Mouse (Mus musculus): ENCODE measurements around the gene Scamp4. TPM values are rescaled to one million over a fixed set of nuclear protein-coding genes. Genes with fewer than 3 reads are reported as not detected.

The Scamp4 gene
- total RNA-seq, 4 experiments from 2014 or later, result 38.8 to 46.5 (median 43.1) TPM

- peak in 1 of 2 experiments; percentile 61 for DNase-seq (ENCODE audit: low spot score in 2 of 2)
Measured at GRCm38 (mm10) chr10:80650392-80650791, 47.7 kb downstream of the Scamp4 start.

GRCm38 (mm10) chr10:80653156-80653720, 50.6 kb downstream of the Scamp4 start:
- DNase-seq (ENCODE audit: low spot score in 2 of 2), result no peak

DNA sequence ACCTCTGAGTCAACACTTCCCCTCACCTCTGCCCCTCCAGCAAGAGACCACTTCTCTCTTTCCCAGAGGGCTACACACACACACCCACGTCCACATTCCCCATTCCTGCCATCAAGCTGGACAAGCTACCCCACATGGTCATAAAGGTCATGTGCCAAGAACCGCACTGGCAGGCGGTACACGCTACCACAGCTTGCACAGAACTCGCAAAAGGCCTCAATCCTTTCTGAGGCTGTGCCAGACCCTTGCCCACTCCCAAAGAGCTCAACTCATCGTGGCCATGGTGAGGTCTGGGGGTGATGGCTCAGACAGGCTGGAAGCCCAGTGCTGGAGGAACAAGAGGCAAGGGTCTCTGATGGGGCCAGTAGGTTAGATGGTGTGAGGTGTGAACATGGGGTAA, 52.2 kb downstream of the Scamp4 start:
- no peak for DNase-seq (ENCODE audit: low spot score in 2 of 2)

GRCm38 (mm10) chr10:80655406-80656129, 52.9 kb downstream of the Scamp4 start:
- DNase-seq (ENCODE audit: low spot score in 2 of 2), result no peak

GRCm38 (mm10) chr10:80656130-80656862, 53.6 kb downstream of the Scamp4 start:
- DNase-seq (ENCODE audit: low spot score in 2 of 2), result peak; percentile 76 to 95

- DNase-seq (ENCODE audit: low spot score in 2 of 2), result peak in 1 of 2 experiments; percentile 44
Measured at GRCm38 (mm10) chr10:80656863-80657623, 54.4 kb downstream of the Scamp4 start, which contains the start of gene Btbd2. Btbd2 (minus strand) TSS chr10:80657071.

GRCm38 (mm10) chr10:80658194-80658840, 55.6 kb downstream of the Scamp4 start:
- DNase-seq (ENCODE audit: low spot score in 2 of 2), result no peak

DNA sequence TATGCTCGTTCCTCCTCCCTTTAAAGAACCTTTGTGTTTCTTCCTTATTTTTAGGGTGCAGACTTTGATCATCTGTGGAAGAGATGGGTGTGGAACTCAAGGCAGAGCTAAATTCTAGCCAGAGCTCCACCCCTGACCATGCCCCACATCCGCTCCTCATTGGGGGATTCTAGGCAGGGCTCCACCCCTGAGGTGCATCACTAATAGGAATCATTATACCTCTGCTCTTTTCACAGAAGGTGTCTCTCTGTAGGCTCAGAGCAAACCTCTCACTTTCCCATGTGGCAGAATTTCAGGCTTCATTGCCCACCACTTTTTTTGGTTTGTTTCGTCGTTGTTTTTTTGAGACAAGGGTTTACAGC, 56.1 kb downstream of the Scamp4 start:
- DNase-seq (ENCODE audit: low spot score in 2 of 2), result no peak

GRCm38 (mm10) chr10:80659213-80659612, 56.5 kb downstream of the Scamp4 start:
- peak in 1 of 2 experiments; percentile 56 for DNase-seq (ENCODE audit: low spot score in 2 of 2)

DNA sequence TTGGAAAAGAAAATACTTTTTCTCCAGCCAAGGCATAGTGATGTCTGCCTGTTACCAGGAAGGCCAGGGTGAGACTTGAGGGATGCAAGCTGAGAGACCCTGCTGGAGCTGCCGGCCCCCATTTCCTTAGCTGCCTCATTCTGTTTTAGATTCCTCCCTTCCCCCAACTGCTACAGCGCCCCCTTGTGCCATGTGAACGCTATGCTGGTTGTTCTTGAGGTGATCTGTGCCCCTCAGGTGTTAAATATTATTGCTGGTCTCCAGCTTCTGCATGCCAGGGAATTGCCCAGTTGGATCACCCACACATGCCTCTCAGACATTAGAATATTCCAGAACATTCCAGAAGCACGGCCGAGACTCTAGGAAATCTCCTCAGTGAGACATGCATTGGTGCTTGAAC, 58.5 kb downstream of the Scamp4 start:
- no peak for DNase-seq (ENCODE audit: low spot score in 2 of 2)

DNA sequence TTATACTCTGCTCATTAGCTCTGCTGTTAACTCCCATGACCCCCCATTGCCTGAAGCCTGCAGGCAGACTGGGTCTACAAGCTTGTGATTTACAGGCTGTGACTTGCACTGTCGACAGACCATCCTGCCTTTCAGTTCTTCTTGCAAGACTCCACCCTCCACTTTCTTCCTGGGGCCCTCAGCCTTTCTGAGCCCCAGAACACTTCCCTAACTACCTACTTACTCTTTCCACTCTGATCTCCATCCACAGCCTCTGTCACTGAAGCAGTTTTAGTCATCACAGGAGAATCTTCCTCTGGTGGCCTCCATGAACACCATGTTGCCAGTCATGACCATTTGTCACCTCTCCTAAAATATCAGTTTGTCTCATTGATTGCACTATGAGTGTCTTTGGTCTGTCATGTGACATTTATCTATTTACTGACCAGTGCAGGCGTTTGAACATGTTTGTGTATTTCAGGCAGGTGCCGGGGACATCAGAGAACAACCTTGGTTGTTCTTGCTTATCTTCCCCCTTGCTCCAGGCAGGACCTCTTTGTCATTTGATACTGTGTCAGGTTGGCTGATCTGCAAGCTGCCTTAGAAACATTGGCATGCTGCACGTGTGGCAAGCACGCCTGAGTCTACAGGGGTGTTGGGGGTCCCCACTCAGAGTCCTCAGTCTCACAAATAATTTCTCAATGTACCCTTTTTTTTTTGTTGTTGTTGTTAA, 61.0 kb downstream of the Scamp4 start:
- no peak for DNase-seq (ENCODE audit: low spot score in 2 of 2)

DNA sequence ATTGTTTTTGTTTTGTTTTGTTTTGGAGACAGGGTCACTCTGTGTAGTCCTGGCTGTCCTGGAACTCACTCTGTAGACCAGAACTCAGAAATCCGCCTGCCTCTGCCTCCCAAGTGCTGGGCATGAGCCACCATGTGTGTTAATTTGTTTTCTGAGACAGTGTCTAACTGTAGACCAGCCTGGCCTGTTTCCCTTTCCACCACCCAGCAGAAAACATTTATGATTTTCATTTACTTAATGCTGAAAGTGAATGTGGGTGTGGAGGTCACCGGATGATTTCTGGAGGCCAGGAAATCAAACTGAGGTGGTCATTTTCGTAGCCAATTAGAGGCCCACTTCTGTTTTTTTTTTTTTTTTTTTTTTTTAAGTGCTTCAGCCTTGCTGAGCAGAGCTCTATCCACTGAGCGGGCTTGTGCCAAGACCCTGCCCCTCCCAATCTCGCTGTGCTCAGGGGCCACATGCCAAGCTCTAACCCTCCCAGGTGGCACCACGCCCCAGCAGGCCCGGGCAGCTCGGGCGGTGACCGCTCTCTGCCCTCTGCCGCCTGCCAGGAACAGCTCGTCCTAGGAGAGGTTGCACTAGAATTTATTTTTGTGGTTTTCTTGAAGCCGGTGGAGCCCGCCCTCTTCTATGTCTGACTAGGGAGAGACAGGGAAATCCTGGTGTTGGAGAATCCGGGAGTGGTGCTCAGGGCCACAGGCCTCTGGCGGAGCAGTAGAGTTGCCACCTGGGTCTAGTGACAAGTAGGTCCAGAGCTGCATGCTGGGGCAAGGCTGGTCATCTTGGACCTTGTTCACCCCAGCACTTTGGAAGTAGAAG, 61.7 kb downstream of the Scamp4 start:
- no peak for DNase-seq (ENCODE audit: low spot score in 2 of 2)

DNA sequence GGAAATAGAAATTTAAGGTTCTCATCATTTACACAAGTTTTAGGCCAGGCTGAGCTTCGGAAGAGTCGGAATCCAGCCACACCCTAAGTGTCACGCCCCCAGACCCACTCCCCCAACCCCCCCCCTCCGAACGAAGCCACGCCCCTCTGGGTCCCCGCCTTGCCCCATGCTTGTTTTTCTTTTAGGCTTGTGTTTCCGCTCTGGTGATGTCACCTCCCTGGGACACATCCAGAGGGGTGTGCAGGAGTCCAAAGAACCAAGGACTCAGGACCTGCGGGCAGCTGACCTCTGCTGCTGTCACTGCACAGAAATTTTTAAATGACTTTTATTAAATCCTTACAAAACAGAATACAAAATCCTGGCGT, 62.3 kb downstream of the Scamp4 start:
- DNase-seq (ENCODE audit: low spot score in 2 of 2), result no peak

Small RNA genes within 50 kb of the gene (microRNA-seq; reads per million reads assigned to microRNA genes)
- 1.3 to 7.6 reads per million in 2 experiments for gene Mir6912

Other genes starting within 250 kb of the Scamp4 start
- 10 to 100 TPM; 27.8 to 29.4 (median 28.7) TPM for gene Plk5, start 246.4 kb upstream of the Scamp4 start, total RNA-seq (2022)
- gene Mex3d, start 215.2 kb upstream of the Scamp4 start, total RNA-seq (2022), result 10 to 100 TPM; 18.9 to 20.3 (median 19.6) TPM
- 100 to 1,000 TPM; 146 to 152 (median 149) TPM for gene Mbd3, start 203.3 kb upstream of the Scamp4 start, total RNA-seq (2022)
- gene Uqcr11, start 196.0 kb upstream of the Scamp4 start, total RNA-seq (2022), result 100 to 1,000 TPM; 332 to 408 (median 366) TPM
- 10 to 100 TPM; 27.7 to 32.6 (median 31.4) TPM for gene Tcf3, start 169.2 kb upstream of the Scamp4 start, total RNA-seq (2022)
- gene Onecut3, start 108.0 kb upstream of the Scamp4 start, total RNA-seq (2022), result not detected
- gene Atp8b3, start 63.7 kb upstream of the Scamp4 start, total RNA-seq (2022), result under 1 TPM in 3 of 4 experiments, not detected in 1; 0.08 to 0.21 (median 0.18) TPM
- gene Rexo1, start 41.3 kb upstream of the Scamp4 start, total RNA-seq (2022), result 10 to 100 TPM; 40.7 to 46.6 (median 44.7) TPM
- gene Klf16, start 25.6 kb upstream of the Scamp4 start, total RNA-seq (2022), result 10 to 100 TPM; 53.0 to 65.9 (median 61.2) TPM
- gene Abhd17a, start 12.5 kb upstream of the Scamp4 start, total RNA-seq (2022), result 100 to 1,000 TPM; 157 to 168 (median 166) TPM
- 1 to 10 TPM in 3 of 4 experiments, not detected in 1; 1.3 to 4.1 (median 3.4) TPM for gene Adat3, start within 50 bp of the Scamp4 start, total RNA-seq (2022)
- gene Gm49322, start 3.1 kb downstream of the Scamp4 start, total RNA-seq (2022), result 1 to 10 TPM; 1.8 to 4.2 (median 3.3) TPM
- 100 to 1,000 TPM; 214 to 250 (median 240) TPM for gene Csnk1g2, start 20.0 kb downstream of the Scamp4 start, total RNA-seq (2022)
- gene Btbd2, start 54.2 kb downstream of the Scamp4 start, total RNA-seq (2022), result 10 to 100 TPM; 88.6 to 97.6 (median 94.5) TPM
- gene Mknk2, start 75.2 kb downstream of the Scamp4 start, total RNA-seq (2022), result 10 to 100 TPM; 36.0 to 47.0 (median 40.9) TPM
- 10 to 100 TPM; 12.0 to 17.6 (median 14.8) TPM for gene Mob3a, start 99.1 kb downstream of the Scamp4 start, total RNA-seq (2022)
- gene Izumo4, start 99.3 kb downstream of the Scamp4 start, total RNA-seq (2022), result 10 to 100 TPM; 44.2 to 67.8 (median 57.0) TPM
- gene Ap3d1, start 139.4 kb downstream of the Scamp4 start, total RNA-seq (2022), result 100 to 1,000 TPM; 126 to 147 (median 139) TPM
- gene Dot1l, start 152.3 kb downstream of the Scamp4 start, total RNA-seq (2022), result 10 to 100 TPM; 39.0 to 53.1 (median 41.5) TPM
- gene Sf3a2, start 195.3 kb downstream of the Scamp4 start, total RNA-seq (2022), result 10 to 100 TPM; 35.5 to 53.7 (median 46.1) TPM
- 10 to 100 TPM; 61.3 to 74.5 (median 66.4) TPM for gene Plekhj1, start 195.8 kb downstream of the Scamp4 start, total RNA-seq (2022)
- 1 to 10 TPM; 1.1 to 2.2 (median 1.7) TPM for gene Amh, start 202.4 kb downstream of the Scamp4 start, total RNA-seq (2022)
- 1 to 10 TPM; 5.1 to 9.7 (median 6.2) TPM for gene Jsrp1, start 210.6 kb downstream of the Scamp4 start, total RNA-seq (2022)
- gene Oaz1, start 223.8 kb downstream of the Scamp4 start, total RNA-seq (2022), result 100 to 1,000 TPM; 505 to 586 (median 560) TPM
- 10 to 100 TPM; 46.4 to 64.4 (median 48.1) TPM for gene Lingo3, start 241.2 kb downstream of the Scamp4 start, total RNA-seq (2022)